ENCODE assay signal across 17 mouse cellular contexts in the genomic region with DNA sequence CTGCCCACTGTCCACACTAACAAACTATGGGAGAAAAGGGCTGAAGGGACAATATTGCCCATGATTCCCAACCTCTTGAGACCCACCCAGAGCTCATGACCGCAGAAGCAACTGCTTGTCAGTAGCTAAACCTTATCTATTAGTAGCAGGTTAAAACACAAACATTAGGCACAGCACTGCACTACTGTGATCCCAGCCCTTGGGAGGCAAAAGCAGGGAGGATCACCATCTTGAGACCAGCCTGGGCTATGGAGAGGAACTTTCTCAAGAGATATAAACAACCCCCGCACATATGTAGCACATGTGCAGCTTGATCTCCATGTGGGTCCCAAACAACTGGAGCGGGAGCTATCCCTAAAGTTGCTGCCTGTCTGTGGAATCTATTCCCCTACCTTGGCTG. TPM values are rescaled to one million over a fixed set of nuclear protein-coding genes. Genes with fewer than 3 reads are reported as not detected.
DNase-seq lines count a peak whose midpoint lies in the region; ATAC-seq lines count a peak whose summit lies in the region.
"Had no signal": no experiment of that assay in that cellular context is flagged by ENCODE, and none has a peak within 500 bp of the region (broad histone marks: within the 10 kb centered on the region; RNA-seq: fewer than 3 reads in every experiment).

No protein-coding gene starts in this region.

- DNase-seq in kidney, postnatal 10 days, result no peak
- peak; percentile 52 for DNase-seq in c-Kit-negative CD71-positive TER-119-positive erythroid progenitor cells, embryonic 14.5 days (ENCODE audit: low read depth, low spot score)
- DNase-seq in liver, result peak; percentile 82
- peak; percentile 4 to 33 for DNase-seq in spleen, postnatal 36 days (ENCODE audit: low spot score in 2 of 2)
- no peak for DNase-seq in natural killer cell, adult 2 months (ENCODE audit: low spot score in 2 of 2)
- DNase-seq: adrenal gland, postnatal 36 days; cerebellum, adult 18-20 months; embryo, embryonic 11 days; forebrain, postnatal 0 days; gastrocnemius, postnatal 14 days; lung, postnatal 4 days had no signal

- no peaks in the 10 kb centered on the region for H3K27me3 ChIP-seq in kidney, embryonic 15.5 days
- H3K27me3 ChIP-seq: heart, embryonic 15.5 days; hindbrain, embryonic 15.5 days; limb, embryonic 15.5 days had no signal

- no peak overlapping the region for H3K4me2 ChIP-seq in kidney, embryonic 15.5 days
- H3K4me2 ChIP-seq: heart, embryonic 15.5 days; hindbrain, embryonic 15.5 days; limb, embryonic 15.5 days had no signal

- no peak overlapping the region for H3K27ac ChIP-seq in kidney, embryonic 15.5 days
- H3K27ac ChIP-seq: heart, embryonic 15.5 days; hindbrain, embryonic 15.5 days; layer of hippocampus, adult 2 months; limb, embryonic 15.5 days had no signal

- H3K9me3 ChIP-seq in kidney, embryonic 15.5 days (replicated peaks), result no peaks in the 10 kb centered on the region
- H3K9me3 ChIP-seq: heart, embryonic 15.5 days; hindbrain, embryonic 15.5 days; limb, embryonic 15.5 days had no signal

- H3K9ac ChIP-seq in kidney, embryonic 15.5 days, result no peak overlapping the region
- H3K9ac ChIP-seq: forebrain, postnatal 0 days; heart, embryonic 15.5 days; hindbrain, embryonic 15.5 days; limb, embryonic 15.5 days had no signal

- H3K4me3 ChIP-seq in kidney, embryonic 15.5 days (replicated peaks), result no peak overlapping the region
- H3K4me3 ChIP-seq: heart, embryonic 15.5 days; hindbrain, embryonic 15.5 days; layer of hippocampus, adult 2 months; limb, embryonic 15.5 days had no signal

- H3K4me1 ChIP-seq in kidney, embryonic 15.5 days, result peaks cover 21% of the 10 kb centered on the region
- H3K4me1 ChIP-seq: hindbrain, embryonic 15.5 days had no signal

- WGBS in kidney, embryonic 15.5 days, result 83% methylated on average over 3 of the region's 3 CpGs

- ATAC-seq in kidney, embryonic 15.5 days (replicated peaks; ENCODE audit: low FRiP score), result peak; percentile 70; the same call in 1 of the 2 replicates
- ATAC-seq in cerebellum, adult (ENCODE audit: insufficient number of reproducible peaks, low FRiP score, low TSS enrichment), result no peak
- ATAC-seq: forebrain, postnatal 0 days had no signal

- peaks cover 27% of the 10 kb centered on the region for H3K36me3 ChIP-seq in kidney, embryonic 15.5 days

RNA-seq across cellular contexts. Expression of gene Ppfia1, which starts 30.1 kb away (rescaled TPM):
- 39.2 and 42.1 TPM in 2 replicates for polyA plus RNA-seq in kidney, embryonic 15.5 days (2015; fragmentation: Nextera tagmentation; extraction: Ambion mirVana)

RNA-seq across cellular contexts. Expression of gene Cttn, which starts 52.6 kb away (rescaled TPM):
- polyA plus RNA-seq in kidney, embryonic 15.5 days (2015; fragmentation: Nextera tagmentation; extraction: Ambion mirVana), result 167 and 180 TPM in 2 replicates

RNA-seq across cellular contexts. Expression of gene Fadd, which starts 58.8 kb away (rescaled TPM):
- polyA plus RNA-seq in kidney, embryonic 15.5 days (2015; fragmentation: Nextera tagmentation; extraction: Ambion mirVana), result 12.7 and 13.7 TPM in 2 replicates

Comparison
In these comparisons a context has a peak if more than half of its experiments do, and no peak if none do; other contexts are left out.
1. DNase-seq: peak in c-Kit-negative CD71-positive TER-119-positive erythroid progenitor cells, embryonic 14.5 days (single experiment), liver (single experiment) and spleen, postnatal 36 days (2 of 2); none in kidney, postnatal 10 days (single experiment) and natural killer cell, adult 2 months (0 of 2).